Mouse (Mus musculus) megakaryocyte, embryonic 14.5 days (primary cell): ENCODE results near the gene B3gnt2. TPM values are rescaled to one million over a fixed set of nuclear protein-coding genes. Genes with fewer than 3 reads are reported as not detected.
A peak's percentile ranks its signal among the peaks of the same experiment; 100 is the strongest.

Experiments used
- H3K27me3 ChIP-seq: replicated peaks from 2 replicates; pipeline ENCODE3; 2012; ENCODE audit warnings: inconsistent platforms
- H3K36me3 ChIP-seq: replicated peaks from 2 replicates; pipeline ENCODE3; 2012; ENCODE audit warnings: low read length, inconsistent platforms, mixed read lengths
- H3K4me1 ChIP-seq: 2 replicates; pipeline ENCODE4 v1.6.1; 2012; ENCODE audit warnings: inconsistent platforms
- H3K4me3 ChIP-seq: replicated peaks from 2 replicates; pipeline ENCODE3; 2012; ENCODE audit warnings: moderate library complexity, mild to moderate bottlenecking, inconsistent platforms
- H3K9me3 ChIP-seq: 2 replicates; pipeline ENCODE4 v1.6.1; 2012; ENCODE audit warnings: inconsistent platforms
- FLI1 ChIP-seq: IDR thresholded peaks from 2 replicates; pipeline ENCODE4 v1.6.1; 2012; ENCODE audit warnings: low read length, inconsistent platforms, mixed read lengths
- GATA1 ChIP-seq: IDR thresholded peaks from 3 replicates; pipeline ENCODE4 v1.6.1; 2012; ENCODE audit warnings: mixed read lengths, low read length, inconsistent platforms, borderline replicate concordance
- polyA plus RNA-seq: library from polyadenylated mRNA; stranded (reverse); fragments of >175 nt; gene quantifications from 2 replicates; pipeline ENCODE4 v1.2.3, GENCODE M21; 2012; ENCODE audit warnings: low replicate concordance; ENCODE audit not compliant: insufficient read depth

Gene B3gnt2
- polyA plus RNA-seq, 1 experiment, result 6.1 TPM

DNA sequence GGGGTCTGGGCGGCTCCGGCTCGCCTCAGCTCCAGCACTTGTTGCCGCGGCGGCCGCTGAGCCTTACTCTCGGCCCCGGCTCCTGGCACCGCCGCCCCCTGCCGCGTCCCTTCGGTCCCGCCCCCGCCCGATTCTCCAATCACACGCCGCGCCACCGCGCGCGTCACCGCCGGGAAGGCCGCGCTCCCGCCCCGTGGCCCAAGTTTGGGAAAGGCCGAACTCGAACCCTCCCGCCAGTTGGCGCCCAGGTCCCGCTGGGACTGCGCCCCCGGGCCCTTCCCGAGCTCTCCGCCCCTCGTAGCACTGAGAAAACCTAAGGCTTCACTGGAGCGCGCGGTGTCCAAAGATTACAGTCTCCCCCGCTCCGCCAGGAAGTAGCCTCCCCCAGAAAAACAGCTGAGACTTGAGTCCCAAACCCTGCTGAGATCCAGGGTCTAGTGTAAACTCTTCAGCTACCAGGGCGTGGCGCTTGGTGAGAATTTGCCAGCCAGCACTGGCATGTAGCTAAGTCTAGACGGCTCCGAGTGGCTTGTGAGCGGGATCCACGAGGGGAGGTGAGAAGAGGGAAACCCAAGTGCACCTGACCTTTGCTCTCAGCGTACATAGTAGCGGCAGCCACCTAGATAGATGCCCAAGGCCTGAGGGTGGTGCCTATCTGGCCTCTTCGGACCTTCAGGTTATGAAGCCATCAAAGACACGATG, 977 bp downstream of the B3gnt2 start:
- TF ChIP-seq FLI1, result no peak
- TF ChIP-seq GATA1, result no peak
- H3K9me3 ChIP-seq, result no peaks in the 10 kb centered on the region
- H3K4me1 ChIP-seq, result peaks cover 61% of the 10 kb centered on the region
- H3K36me3 ChIP-seq, result peaks cover 17% of the 10 kb centered on the region
- H3K4me3 ChIP-seq, result peak overlapping the region; percentile 99
- H3K27me3 ChIP-seq, result peaks cover 2% of the 10 kb centered on the region

DNA sequence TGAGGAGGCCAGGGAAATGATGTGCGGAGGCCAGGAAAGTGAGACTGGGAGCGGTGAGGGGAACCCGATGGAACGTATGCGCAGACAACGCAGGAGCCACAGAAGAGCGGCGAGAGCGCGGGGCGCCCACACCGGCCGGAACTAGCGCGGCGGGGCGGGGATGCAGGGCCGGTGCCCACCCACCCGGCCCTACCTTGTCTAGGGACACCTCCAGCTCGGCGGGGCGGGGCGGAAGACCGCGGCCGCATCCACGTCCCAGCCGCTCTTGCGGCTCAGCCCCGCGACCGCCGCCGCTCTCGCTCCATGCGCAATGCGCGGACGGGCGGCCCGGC, 1.5 kb downstream of the B3gnt2 start:
- Histone ChIP-seq H3K36me3 (peaks cover 22% of the 10 kb centered on the region), H3K4me3 (peak overlapping the region; percentile 99), H3K27me3 (peaks cover 2% of the 10 kb centered on the region), H3K4me1 (peaks cover 65% of the 10 kb centered on the region), H3K9me3 (no peaks in the 10 kb centered on the region)
- no peak for TF ChIP-seq GATA1

DNA sequence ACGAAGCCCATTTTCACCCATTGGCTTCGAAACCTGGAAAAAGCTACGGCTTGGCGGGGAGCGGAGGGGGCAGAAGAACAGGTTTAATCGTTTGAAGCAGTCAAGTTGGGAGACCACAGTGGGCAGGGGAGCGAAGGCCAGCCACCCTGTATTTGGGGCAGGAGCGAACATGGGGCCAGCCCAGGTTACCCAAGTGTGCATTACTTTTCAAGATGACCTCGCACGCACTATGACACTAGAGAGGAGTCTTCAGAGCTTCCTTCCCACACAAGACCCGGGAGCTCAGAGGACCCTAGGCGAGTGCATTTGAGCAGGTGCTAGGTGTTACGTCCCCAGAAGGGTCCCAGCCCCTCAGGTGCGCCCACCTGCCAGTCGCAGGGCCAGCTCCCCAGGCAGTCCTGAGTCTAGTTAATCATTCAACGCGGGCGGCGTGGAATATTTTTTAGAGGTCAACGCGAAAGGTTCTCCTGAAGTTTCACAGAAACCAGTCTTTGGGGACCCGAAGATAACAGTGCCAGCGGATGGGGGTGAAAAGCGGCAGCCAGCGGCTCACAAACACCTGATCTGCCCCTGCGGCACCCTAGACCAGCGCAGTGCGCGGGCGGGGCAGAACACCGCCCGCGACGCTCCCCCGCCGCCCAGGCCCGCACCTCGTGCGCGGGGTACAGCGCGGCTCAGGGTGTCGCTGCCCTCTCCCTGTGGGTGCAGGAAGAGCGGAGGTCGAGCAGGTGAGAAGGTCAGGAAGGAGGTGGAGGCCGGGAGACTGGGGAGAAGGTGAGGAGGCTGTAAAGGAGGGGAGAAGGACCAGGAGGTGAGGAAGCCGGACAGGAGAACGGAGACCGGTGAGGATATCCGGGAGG, 2.1 kb downstream of the B3gnt2 start:
- peaks cover 26% of the 10 kb centered on the region for H3K36me3 ChIP-seq
- TF ChIP-seq GATA1, result no peak
- TF ChIP-seq FLI1, result no peak
- peak overlapping the region; percentile 99 for H3K4me3 ChIP-seq
- H3K4me1 ChIP-seq, result peaks cover 68% of the 10 kb centered on the region
- peaks cover 2% of the 10 kb centered on the region for H3K27me3 ChIP-seq
- H3K9me3 ChIP-seq, result no peaks in the 10 kb centered on the region

DNA sequence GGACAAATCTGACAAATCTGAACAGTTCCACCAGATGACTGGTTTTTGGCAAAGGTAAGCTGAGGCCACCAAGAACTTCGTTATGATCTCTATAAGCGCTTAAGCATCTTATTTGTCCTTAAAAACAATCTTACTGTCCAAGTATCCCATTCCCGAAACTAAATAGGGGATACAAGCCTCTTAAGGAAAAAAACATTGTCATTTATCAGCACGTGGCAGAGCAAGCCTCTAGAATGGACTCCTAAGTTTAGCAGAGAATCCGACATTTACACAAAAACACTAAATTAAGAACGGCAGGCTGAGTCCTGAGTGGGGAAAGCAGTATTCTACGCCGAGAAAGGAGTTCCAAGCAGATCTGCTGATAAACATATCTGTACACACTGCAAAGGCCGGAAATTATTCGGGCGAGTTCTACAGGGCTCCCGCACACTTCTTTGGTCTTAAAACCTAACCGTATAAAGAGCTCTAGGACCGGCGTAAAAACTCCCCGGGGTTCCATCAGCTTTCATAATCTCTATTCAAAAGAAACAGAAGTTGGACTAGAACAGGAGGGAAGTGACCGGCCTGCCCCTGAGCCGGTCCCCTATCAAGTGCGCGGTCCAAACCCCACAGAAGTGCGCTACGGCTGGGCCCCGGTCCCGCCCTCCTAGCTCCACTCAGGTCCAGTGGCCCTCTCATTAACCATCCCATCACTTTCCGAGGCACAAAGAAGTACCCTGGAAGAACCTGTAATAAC, 2.9 kb downstream of the B3gnt2 start:
- H3K4me3 ChIP-seq, result peak overlapping the region; percentile 99
- no peaks in the 10 kb centered on the region for H3K27me3 ChIP-seq
- H3K36me3 ChIP-seq, result peaks cover 25% of the 10 kb centered on the region
- H3K9me3 ChIP-seq, result no peaks in the 10 kb centered on the region
- H3K4me1 ChIP-seq, result peaks cover 70% of the 10 kb centered on the region
- TF ChIP-seq GATA1, result no peak
- TF ChIP-seq FLI1, result no peak

DNA sequence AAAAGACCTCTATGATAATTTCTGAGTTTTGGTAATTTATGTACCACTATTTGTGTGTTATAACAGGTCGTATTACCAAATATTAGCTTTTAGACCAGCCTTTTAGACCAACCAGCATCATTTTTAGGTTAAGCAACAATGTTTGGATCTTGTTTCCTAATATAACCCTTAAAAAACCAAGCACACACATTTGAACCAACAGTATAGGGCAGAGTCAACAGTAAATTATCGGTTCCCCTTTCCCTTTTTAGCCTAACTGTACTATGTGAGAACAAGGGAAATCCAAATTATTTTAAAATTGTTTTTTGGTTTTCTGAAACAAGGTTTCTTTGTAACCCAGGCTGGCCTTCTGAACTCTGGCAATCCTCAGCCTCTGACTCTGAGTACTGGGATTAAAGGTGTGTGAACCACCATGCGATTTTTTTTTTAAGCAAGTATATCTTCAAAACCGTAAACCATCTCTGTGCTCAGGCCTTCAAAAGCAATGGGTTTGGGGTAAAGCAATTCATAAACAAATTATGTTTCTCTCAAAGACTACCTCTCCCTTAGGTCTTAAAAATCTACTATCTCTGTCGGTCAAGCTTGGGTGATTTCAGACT, 3.6 kb downstream of the B3gnt2 start:
- TF ChIP-seq FLI1, result no peak
- TF ChIP-seq GATA1, result no peak
- Histone ChIP-seq H3K4me1 (peaks cover 72% of the 10 kb centered on the region), H3K4me3 (peak overlapping the region; percentile 99), H3K9me3 (no peaks in the 10 kb centered on the region), H3K36me3 (peaks cover 28% of the 10 kb centered on the region), H3K27me3 (no peaks in the 10 kb centered on the region)

DNA sequence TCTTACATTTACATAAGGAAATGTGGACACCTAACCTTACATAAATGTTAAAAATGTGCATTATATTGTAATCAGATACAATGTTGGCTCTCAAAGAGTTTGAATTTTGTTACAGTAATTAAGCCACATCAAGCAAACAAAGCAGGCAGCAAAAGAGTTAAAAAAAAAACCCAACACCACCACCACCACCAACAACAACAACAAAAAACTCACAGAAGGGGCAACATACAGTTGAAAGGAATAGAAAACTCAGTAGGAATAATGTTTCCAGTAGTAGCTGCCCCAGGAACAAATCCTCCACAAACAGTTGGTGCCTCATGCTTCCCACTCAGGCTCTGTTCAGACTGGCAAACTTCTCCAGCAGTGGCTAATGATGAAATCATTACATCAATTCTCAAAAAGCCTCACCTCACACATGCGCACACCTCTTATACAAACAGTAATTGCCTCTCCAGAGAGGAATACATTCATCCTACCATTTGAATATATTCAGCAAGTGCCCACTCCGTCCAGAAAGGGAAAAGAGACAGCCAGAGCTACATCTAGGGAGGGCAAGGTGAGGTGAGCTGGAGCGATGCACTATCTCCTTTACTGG, 4.3 kb downstream of the B3gnt2 start:
- peak overlapping the region; percentile 99 for H3K4me3 ChIP-seq
- no peak for TF ChIP-seq GATA1
- TF ChIP-seq FLI1, result no peak
- H3K4me1 ChIP-seq, result peaks cover 77% of the 10 kb centered on the region
- H3K36me3 ChIP-seq, result peaks cover 27% of the 10 kb centered on the region
- no peaks in the 10 kb centered on the region for H3K27me3 ChIP-seq
- no peaks in the 10 kb centered on the region for H3K9me3 ChIP-seq

DNA sequence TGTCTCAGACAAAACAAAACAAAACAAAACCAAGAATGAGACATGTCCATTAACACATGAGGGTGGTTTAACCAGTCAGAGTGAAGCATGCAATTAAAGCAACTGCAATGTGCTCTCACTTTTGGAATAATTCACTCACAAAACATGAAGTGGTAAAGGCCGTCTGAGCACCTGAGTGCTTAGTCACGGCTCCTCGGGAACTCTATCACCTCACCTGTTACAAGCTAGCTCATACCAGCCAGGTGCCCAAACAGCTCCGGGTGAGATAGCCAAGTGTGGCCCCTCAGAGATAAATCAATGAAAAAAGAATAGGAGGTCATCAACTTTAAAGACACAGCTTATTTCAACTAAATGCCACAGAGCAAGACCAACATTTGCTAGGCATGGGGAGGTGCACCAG, 6.2 kb downstream of the B3gnt2 start:
- H3K36me3 ChIP-seq, result peaks cover 41% of the 10 kb centered on the region
- H3K9me3 ChIP-seq, result no peaks in the 10 kb centered on the region
- H3K4me3 ChIP-seq, result peak overlapping the region; percentile 91
- H3K4me1 ChIP-seq, result peaks cover 80% of the 10 kb centered on the region
- no peaks in the 10 kb centered on the region for H3K27me3 ChIP-seq
- TF ChIP-seq FLI1, result no peak
- no peak for TF ChIP-seq GATA1

DNA sequence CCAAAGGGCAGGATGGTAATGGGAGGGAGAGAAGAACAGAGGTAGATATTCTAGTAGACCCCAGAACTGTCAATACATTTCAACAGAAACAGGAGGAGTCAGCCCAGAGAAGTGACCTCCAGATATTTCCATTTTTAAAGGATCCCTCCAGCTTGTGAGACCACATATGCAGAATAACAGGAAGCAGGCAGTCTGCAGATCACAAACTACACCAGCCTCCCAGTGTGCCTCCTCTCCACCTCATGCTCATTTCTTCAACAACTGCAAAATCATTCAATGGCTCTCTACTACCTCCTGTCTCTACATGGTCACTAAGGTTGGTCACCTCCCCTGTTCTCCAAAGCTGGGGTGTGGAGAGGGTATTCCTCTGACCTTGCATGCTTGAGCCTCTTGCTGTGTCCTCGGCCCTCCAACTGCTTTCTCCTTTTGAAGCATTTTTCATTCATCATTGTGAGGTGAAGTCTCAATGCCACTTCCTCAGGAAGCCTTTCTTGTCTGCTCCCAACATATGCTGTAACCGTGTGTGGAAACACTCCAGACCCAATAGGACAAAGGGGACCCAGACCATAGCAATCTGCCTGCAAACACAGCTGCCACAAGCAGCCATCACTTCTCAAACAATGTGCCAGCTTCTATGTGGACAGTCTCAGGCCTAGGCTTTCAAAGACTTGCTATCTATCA, 7.1 kb downstream of the B3gnt2 start:
- TF ChIP-seq GATA1, result no peak; the same call in 2 of the 3 replicates
- TF ChIP-seq FLI1, result no peak
- H3K36me3 ChIP-seq, result peaks cover 46% of the 10 kb centered on the region
- no peaks in the 10 kb centered on the region for H3K9me3 ChIP-seq
- H3K4me1 ChIP-seq, result peaks cover 89% of the 10 kb centered on the region
- H3K27me3 ChIP-seq, result no peaks in the 10 kb centered on the region
- H3K4me3 ChIP-seq, result peak overlapping the region; percentile 91

DNA sequence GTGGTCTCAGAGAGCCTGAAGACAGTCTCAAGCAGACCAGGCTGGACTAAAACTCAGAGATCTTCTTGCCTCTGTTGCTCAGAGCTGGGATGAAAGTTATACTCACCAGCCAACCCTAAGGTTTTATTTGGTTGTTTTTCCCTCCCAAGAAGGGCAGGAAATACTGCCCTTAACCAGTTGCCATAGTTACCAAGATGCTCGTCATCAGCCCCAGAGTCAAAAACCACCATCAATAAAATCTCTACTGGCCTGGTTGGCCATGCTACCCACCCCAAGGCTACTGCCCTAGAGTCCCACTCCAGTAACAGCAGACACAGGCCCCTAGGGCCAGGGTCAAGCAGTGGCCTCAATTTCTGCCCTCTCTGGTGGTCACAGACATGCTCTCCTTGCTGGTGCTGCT, 8.3 kb downstream of the B3gnt2 start:
- Histone ChIP-seq H3K4me1 (peaks cover 99% of the 10 kb centered on the region), H3K27me3 (no peaks in the 10 kb centered on the region), H3K4me3 (peak overlapping the region; percentile 91), H3K36me3 (peaks cover 51% of the 10 kb centered on the region), H3K9me3 (no peaks in the 10 kb centered on the region)
- TF ChIP-seq GATA1, result no peak
- TF ChIP-seq FLI1, result no peak
